Comparison of ENCODE assay signal across 8 mouse cellular contexts in genomic region chr9:39603999-39604453, GRCm38 (mm10). TPM values are rescaled to one million over a fixed set of nuclear protein-coding genes. Genes with fewer than 3 reads are reported as not detected.
DNase-seq lines count a peak whose midpoint lies in the region; ATAC-seq lines count a peak whose summit lies in the region.

Gene AW551984, minus strand, starts transcription at chr9:39604403.

- 0 out of 2 replicates have a peak, but pooled peaks have one; percentile 22 for ATAC-seq in forebrain, embryonic 14.5 days
- peak; percentile 86 for ATAC-seq in limb, embryonic 11.5 days (ENCODE audit: insufficient number of reproducible peaks, low FRiP score, low TSS enrichment, low read depth)
- ATAC-seq in neural tube, embryonic 14.5 days (ENCODE audit: low read depth) = peak; percentile 36
- no peak for ATAC-seq in cerebellum, adult (ENCODE audit: insufficient number of reproducible peaks, low FRiP score, low TSS enrichment)

- H3K4me2 ChIP-seq in forebrain, embryonic 14.5 days (ENCODE audit: low read length) = peak within 1 kb of the TSS; percentile 65
- H3K4me2 ChIP-seq in limb, embryonic 11.5 days (ENCODE audit: low read depth, severe bottlenecking) = peak within 1 kb of the TSS; percentile 72
- H3K4me2 ChIP-seq in neural tube, embryonic 14.5 days (ENCODE audit: low read depth, low read length) = peak within 1 kb of the TSS; percentile 65

- no peaks in the 10 kb centered on the region for H3K27me3 ChIP-seq in forebrain, embryonic 14.5 days (replicated peaks; ENCODE audit: control insufficient read depth, insufficient read depth, low read length)
- H3K27me3 ChIP-seq in limb, embryonic 11.5 days (ENCODE audit: control insufficient read depth, insufficient read depth, low read length) = no peaks in the 10 kb centered on the region
- H3K27me3 ChIP-seq in neural tube, embryonic 14.5 days (ENCODE audit: control insufficient read depth, insufficient read depth, low read length) = no peaks in the 10 kb centered on the region

- H3K36me3 ChIP-seq in forebrain, embryonic 14.5 days (ENCODE audit: control insufficient read depth, insufficient read depth, low read length) = no peaks in the 10 kb centered on the region
- no peaks in the 10 kb centered on the region for H3K36me3 ChIP-seq in limb, embryonic 11.5 days (ENCODE audit: control insufficient read depth, insufficient read depth, low read length)
- no peaks in the 10 kb centered on the region for H3K36me3 ChIP-seq in neural tube, embryonic 14.5 days (ENCODE audit: control insufficient read depth, insufficient read depth, low read length)

- H3K27ac ChIP-seq in forebrain, embryonic 14.5 days (ENCODE audit: low read depth, low read length) = 0 out of 2 replicates have a peak within 1 kb of the TSS, but pooled peaks have one; percentile 44
- no peak within 1 kb of the TSS for H3K27ac ChIP-seq in limb, embryonic 11.5 days (replicated peaks; ENCODE audit: low read depth, low read length)
- peak within 1 kb of the TSS; percentile 41; the same call in 1 of the 2 replicates for H3K27ac ChIP-seq in neural tube, embryonic 14.5 days (ENCODE audit: low read depth, low read length)

- peak; percentile 4 for DNase-seq in kidney, postnatal 10 days
- no peak for DNase-seq in kidney, adult 8-10 months
- DNase-seq in adrenal gland, postnatal 4 days (ENCODE audit: low spot score in 2 of 2) = no peak
- peak; percentile 47 for DNase-seq in forebrain, embryonic 14.5 days (ENCODE audit: low spot score)
- peak; percentile 51 for DNase-seq in limb, embryonic 11.5 days (ENCODE audit: low spot score)
- DNase-seq in spleen, postnatal 36 days (ENCODE audit: low spot score in 2 of 2) = no peak

- H3K9me3 ChIP-seq in forebrain, embryonic 14.5 days (replicated peaks; ENCODE audit: control insufficient read depth, low read length) = no peaks in the 10 kb centered on the region
- no peaks in the 10 kb centered on the region for H3K9me3 ChIP-seq in limb, embryonic 11.5 days (ENCODE audit: control insufficient read depth, low read length)
- H3K9me3 ChIP-seq in neural tube, embryonic 14.5 days (ENCODE audit: control insufficient read depth, low read length) = no peaks in the 10 kb centered on the region

- 0% methylated on average over 8 of the region's 8 CpGs for WGBS in forebrain, embryonic 14.5 days
- 0% methylated on average over 8 of the region's 8 CpGs for WGBS in limb, embryonic 11.5 days
- WGBS in neural tube, embryonic 14.5 days = 0% methylated on average over 8 of the region's 8 CpGs

- peak within 1 kb of the TSS; percentile 50 for H3K9ac ChIP-seq in forebrain, embryonic 14.5 days (ENCODE audit: low read length)
- H3K9ac ChIP-seq in limb, embryonic 11.5 days (ENCODE audit: low read length) = peak within 1 kb of the TSS; percentile 37; the same call in 1 of the 2 replicates
- peak within 1 kb of the TSS; percentile 21; the same call in 1 of the 2 replicates for H3K9ac ChIP-seq in neural tube, embryonic 14.5 days (replicated peaks; ENCODE audit: low read depth, low read length)

- H3K4me1 ChIP-seq in forebrain, embryonic 14.5 days (ENCODE audit: control insufficient read depth, insufficient read depth, low read length) = peaks cover 14% of the 10 kb centered on the region
- no peaks in the 10 kb centered on the region for H3K4me1 ChIP-seq in limb, embryonic 11.5 days (ENCODE audit: control insufficient read depth, insufficient read depth, low read length)
- no peaks in the 10 kb centered on the region; the same call in 1 of the 2 replicates for H3K4me1 ChIP-seq in neural tube, embryonic 14.5 days (ENCODE audit: control insufficient read depth, insufficient read depth, low read length)

- H3K4me3 ChIP-seq in forebrain, embryonic 14.5 days (ENCODE audit: low read depth, low read length) = peak within 1 kb of the TSS; percentile 34
- peak within 1 kb of the TSS; percentile 33 for H3K4me3 ChIP-seq in limb, embryonic 11.5 days (ENCODE audit: low read depth, low read length)
- H3K4me3 ChIP-seq in neural tube, embryonic 14.5 days (ENCODE audit: low read depth, low read length) = peak within 1 kb of the TSS; percentile 34

RNA-seq across cellular contexts. Expression of gene AW551984, which starts in this region (rescaled TPM):
- 10 to 100 TPM; 38.8 to 48.6 TPM for total RNA-seq in adrenal gland, postnatal 4 days (2021)
- 51.5 and 68.6 TPM in 2 replicates for polyA plus RNA-seq in forebrain, embryonic 14.5 days (2014; fragmentation: Nextera tagmentation; extraction: Ambion mirVana)
- 9.4 and 12.9 TPM in 2 replicates for polyA plus RNA-seq in limb, embryonic 11.5 days (2014; fragmentation: Nextera tagmentation; extraction: Ambion mirVana)
- polyA plus RNA-seq in neural tube, embryonic 14.5 days (2014; fragmentation: Nextera tagmentation; extraction: Ambion mirVana) = 141 and 199 TPM in 2 replicates

Comparison
In these comparisons a context has a peak if more than half of its experiments do, and no peak if none do; other contexts are left out.
1. DNase-seq: peak in kidney, postnatal 10 days (single experiment), forebrain, embryonic 14.5 days (single experiment) and limb, embryonic 11.5 days (single experiment); none in kidney, adult 8-10 months (0 of 2), adrenal gland, postnatal 4 days (0 of 2) and spleen, postnatal 36 days (0 of 2).
2. Peak in every context shown above with its lines, with median percentiles within 50 percentile points of each other: H3K4me2 ChIP-seq, H3K4me3 ChIP-seq and H3K9ac ChIP-seq.